Mouse (Mus musculus): ENCODE results near the gene Btg4. TPM values are rescaled to one million over a fixed set of nuclear protein-coding genes. Genes with fewer than 3 reads are reported as not detected.

Btg4 gene
- polyA plus RNA-seq, 1 experiment from 2014 or later: not detected

DNA sequence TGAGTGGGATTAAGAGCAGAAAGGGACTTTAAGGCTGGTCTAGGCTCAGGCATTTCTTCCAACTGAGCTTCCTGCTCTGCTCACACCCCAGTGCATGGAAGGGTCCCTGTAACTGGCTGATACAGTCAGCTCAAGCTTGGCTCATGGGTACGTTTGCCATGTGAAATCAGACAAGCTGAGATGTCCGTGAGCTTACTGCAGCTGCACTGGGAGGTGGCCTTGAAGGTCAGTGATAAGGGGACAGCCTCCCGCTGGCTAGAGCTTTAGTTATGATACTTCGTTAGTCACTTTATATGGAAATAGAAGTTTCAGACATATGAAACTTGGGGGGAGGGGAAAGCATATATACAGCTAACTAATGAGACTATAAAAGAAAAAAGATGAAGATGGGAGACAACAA is 10.1 kb downstream of the Btg4 start:
- WGBS (ENCODE audit: insufficient replicate concordance): 43% methylated on average over 4 of the region's 4 CpGs
- Histone ChIP-seq H3K4me1 (ENCODE audit: control insufficient read depth, insufficient read depth, low read length) (peaks cover 15% of the 10 kb centered on the region), H3K4me3 (ENCODE audit: low read depth, low read length) (no peak overlapping the region), H3K27me3 (ENCODE audit: control insufficient read depth, insufficient read depth, low read length) (0 out of 2 replicates have a peak, but pooled peaks cover 2% of the 10 kb centered on the region), H3K36me3 (ENCODE audit: control insufficient read depth, insufficient read depth, low read length) (no peaks in the 10 kb centered on the region), H3K4me2 (no peak overlapping the region), H3K27ac (ENCODE audit: low read depth, low read length) (no peak overlapping the region), H3K9ac (ENCODE audit: low read depth, low read length) (no peak overlapping the region), H3K9me3 (replicated peaks; ENCODE audit: control insufficient read depth, low read length) (no peaks in the 10 kb centered on the region)
- ATAC-seq (replicated peaks; ENCODE audit: insufficient number of reproducible peaks, low FRiP score, low TSS enrichment): no peak

DNA sequence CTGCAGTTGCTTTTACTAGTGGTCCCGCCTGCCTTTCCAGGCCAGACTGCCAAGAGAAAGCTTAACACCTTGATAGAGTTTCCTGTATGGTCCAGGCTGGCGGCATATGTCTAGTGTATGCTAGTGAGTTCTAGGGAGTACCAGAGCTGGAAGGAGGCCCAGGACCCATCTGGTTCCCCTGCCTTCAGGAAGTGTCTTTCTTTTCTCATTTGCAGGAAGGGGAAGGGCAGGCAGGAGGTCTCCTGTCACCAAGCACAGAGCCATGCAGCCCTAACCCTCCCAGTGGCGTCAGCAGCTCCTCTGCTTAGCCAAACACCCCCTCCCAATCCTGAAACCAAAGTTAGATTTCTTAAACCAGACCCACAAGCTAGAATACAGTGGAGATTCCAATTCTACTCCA is 15.1 kb downstream of the Btg4 start:
- Histone ChIP-seq H3K4me2 (peak overlapping the region; percentile 83), H3K36me3 (ENCODE audit: control insufficient read depth, insufficient read depth, low read length) (no peaks in the 10 kb centered on the region), H3K9ac (ENCODE audit: low read depth, low read length) (no peak overlapping the region), H3K9me3 (replicated peaks; ENCODE audit: control insufficient read depth, low read length) (no peaks in the 10 kb centered on the region), H3K27ac (ENCODE audit: low read depth, low read length) (no peak overlapping the region), H3K4me1 (ENCODE audit: control insufficient read depth, insufficient read depth, low read length) (peaks cover 9% of the 10 kb centered on the region; the same call in 1 of the 2 replicates), H3K27me3 (ENCODE audit: control insufficient read depth, insufficient read depth, low read length) (0 out of 2 replicates have a peak, but pooled peaks cover 3% of the 10 kb centered on the region), H3K4me3 (ENCODE audit: low read depth, low read length) (peak overlapping the region; percentile 56)
- WGBS (ENCODE audit: insufficient replicate concordance): 19% methylated on average over 3 of the region's 3 CpGs
- ATAC-seq (replicated peaks; ENCODE audit: insufficient number of reproducible peaks, low FRiP score, low TSS enrichment): peak; percentile 48; the same call in 1 of the 2 replicates

DNA sequence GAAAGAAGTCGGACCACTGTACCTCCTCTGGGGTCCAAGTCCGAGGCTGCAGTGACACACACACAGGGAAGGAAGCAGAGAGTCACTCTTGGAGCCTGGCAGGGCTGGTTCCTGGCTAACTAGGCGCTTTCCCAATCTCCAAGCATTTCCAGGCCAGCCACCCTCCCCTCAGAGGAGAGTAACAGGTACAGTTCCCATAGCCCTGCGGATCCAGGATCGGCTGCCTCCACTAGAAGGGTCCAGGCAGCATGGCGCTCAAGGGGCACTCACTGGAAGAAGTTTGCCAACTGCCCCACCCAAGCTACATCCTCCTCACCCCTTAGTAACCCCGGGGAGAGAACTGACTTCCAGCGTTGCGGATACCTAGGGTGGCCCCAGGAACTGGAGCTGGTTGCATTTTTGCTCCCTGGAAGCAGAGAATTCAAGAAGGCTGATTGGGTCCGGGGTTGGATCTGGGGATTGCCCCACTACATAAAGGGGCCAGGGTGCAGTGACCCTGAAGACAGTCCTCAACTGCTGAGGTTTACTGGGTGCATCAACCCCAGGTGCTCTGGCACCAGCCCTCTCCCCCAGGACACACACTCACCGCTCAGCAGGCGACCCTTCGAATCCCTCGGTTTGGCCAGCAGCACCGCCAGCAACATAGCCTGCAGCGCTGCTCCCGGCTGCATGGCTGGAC is 15.7 kb downstream of the Btg4 start:
- H3K4me1 ChIP-seq (ENCODE audit: control insufficient read depth, insufficient read depth, low read length): peaks cover 9% of the 10 kb centered on the region; the same call in 1 of the 2 replicates
- 1% methylated on average over 17 of the region's 17 CpGs for WGBS (ENCODE audit: insufficient replicate concordance)
- H3K9me3 ChIP-seq (replicated peaks; ENCODE audit: control insufficient read depth, low read length): no peaks in the 10 kb centered on the region
- H3K4me3 ChIP-seq (ENCODE audit: low read depth, low read length): peak overlapping the region; percentile 56
- peak; percentile 40 for ATAC-seq (replicated peaks; ENCODE audit: insufficient number of reproducible peaks, low FRiP score, low TSS enrichment)
- H3K27ac ChIP-seq (ENCODE audit: low read depth, low read length): 0 out of 2 replicates have a peak overlapping the region, but pooled peaks have one; percentile 7
- H3K36me3 ChIP-seq (ENCODE audit: control insufficient read depth, insufficient read depth, low read length): no peaks in the 10 kb centered on the region
- H3K4me2 ChIP-seq: peak overlapping the region; percentile 83
- peak overlapping the region; percentile 54 for H3K9ac ChIP-seq (ENCODE audit: low read depth, low read length)
- H3K27me3 ChIP-seq (ENCODE audit: control insufficient read depth, insufficient read depth, low read length): 0 out of 2 replicates have a peak, but pooled peaks cover 3% of the 10 kb centered on the region

DNA sequence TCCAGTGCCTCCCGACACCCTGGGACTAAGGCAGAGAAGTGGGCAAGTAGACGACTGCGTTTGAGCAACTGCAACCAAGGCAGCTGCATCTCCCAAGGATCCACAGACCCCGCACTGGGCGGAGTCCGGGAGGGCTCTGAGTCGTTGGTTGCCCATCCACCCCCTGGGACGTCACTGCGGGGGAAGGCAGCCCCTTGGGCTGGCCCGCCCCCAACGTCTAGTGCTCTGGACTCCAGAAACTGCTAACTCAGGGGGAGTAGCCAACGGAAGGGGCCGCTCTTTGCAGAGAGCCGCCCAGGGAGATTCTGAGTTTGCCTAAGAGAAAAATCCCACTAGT is 16.2 kb downstream of the Btg4 start, which contains the start of gene Layn:
TSS of gene Layn (minus strand) at position 116 of the 337 bp plus-strand sequence.
- Histone ChIP-seq H3K4me1 (ENCODE audit: control insufficient read depth, insufficient read depth, low read length) (peaks cover 9% of the 10 kb centered on the region; the same call in 1 of the 2 replicates), H3K27ac (ENCODE audit: low read depth, low read length) (peak within 1 kb of the TSS; percentile 18; the same call in 1 of the 2 replicates), H3K4me3 (ENCODE audit: low read depth, low read length) (peak within 1 kb of the TSS; percentile 56), H3K4me2 (peak within 1 kb of the TSS; percentile 83), H3K27me3 (ENCODE audit: control insufficient read depth, insufficient read depth, low read length) (0 out of 2 replicates have a peak, but pooled peaks cover 3% of the 10 kb centered on the region), H3K9ac (ENCODE audit: low read depth, low read length) (peak within 1 kb of the TSS; percentile 54), H3K9me3 (replicated peaks; ENCODE audit: control insufficient read depth, low read length) (no peaks in the 10 kb centered on the region), H3K36me3 (ENCODE audit: control insufficient read depth, insufficient read depth, low read length) (no peaks in the 10 kb centered on the region)
- WGBS (ENCODE audit: insufficient replicate concordance): 0% methylated on average over 14 of the region's 14 CpGs
- peak; percentile 91; the same call in 1 of the 2 replicates for ATAC-seq (replicated peaks; ENCODE audit: insufficient number of reproducible peaks, low FRiP score, low TSS enrichment)

DNA sequence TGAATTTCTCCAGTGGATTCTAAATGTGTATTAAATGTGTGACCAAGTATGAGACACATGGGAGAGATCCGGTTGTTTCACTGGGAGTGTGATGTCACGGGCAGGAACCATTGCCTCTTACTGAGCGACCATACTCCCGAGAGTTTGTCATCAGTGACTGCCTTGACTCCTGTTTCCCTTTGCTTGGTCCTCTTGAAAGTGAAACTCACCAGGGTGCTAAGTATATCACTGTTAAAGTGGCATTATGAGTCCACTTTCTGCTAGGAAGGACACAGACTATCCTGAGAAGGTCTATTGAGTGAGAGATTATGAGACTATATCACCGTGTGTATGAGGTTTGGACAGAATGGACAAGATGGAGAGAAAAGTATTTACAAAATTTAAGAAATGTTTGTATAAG is 20.9 kb downstream of the Btg4 start:
- Histone ChIP-seq H3K4me2 (no peak overlapping the region), H3K9ac (ENCODE audit: low read depth, low read length) (no peak overlapping the region), H3K27ac (ENCODE audit: low read depth, low read length) (no peak overlapping the region), H3K4me1 (ENCODE audit: control insufficient read depth, insufficient read depth, low read length) (peaks cover 5% of the 10 kb centered on the region; the same call in 1 of the 2 replicates), H3K36me3 (ENCODE audit: control insufficient read depth, insufficient read depth, low read length) (no peaks in the 10 kb centered on the region), H3K27me3 (ENCODE audit: control insufficient read depth, insufficient read depth, low read length) (no peaks in the 10 kb centered on the region), H3K9me3 (replicated peaks; ENCODE audit: control insufficient read depth, low read length) (no peaks in the 10 kb centered on the region), H3K4me3 (ENCODE audit: low read depth, low read length) (no peak overlapping the region)
- ATAC-seq (replicated peaks; ENCODE audit: insufficient number of reproducible peaks, low FRiP score, low TSS enrichment): no peak
- 80% methylated on average over 5 of the region's 5 CpGs for WGBS (ENCODE audit: insufficient replicate concordance)

DNA sequence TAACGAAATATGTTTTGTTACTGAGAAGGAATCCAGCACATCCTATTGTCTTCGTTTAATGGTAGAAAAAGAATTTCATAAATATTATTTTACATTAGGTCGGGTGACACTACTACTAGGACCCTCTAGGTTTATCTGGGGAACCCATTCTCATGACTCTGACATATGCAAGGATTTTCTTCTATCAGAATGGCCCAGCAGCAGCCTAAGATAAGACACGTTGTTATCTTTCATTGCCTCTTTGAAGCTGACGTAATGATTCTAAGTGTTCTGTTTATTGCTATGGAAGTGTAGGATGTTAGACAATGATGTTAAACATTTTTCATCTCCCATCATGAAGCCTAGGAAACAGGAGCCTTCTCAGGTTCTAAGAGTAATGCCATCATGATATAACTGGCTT is 33.0 kb downstream of the Btg4 start:
- Histone ChIP-seq H3K27me3 (ENCODE audit: control insufficient read depth, insufficient read depth, low read length) (no peaks in the 10 kb centered on the region), H3K4me2 (no peak overlapping the region), H3K4me3 (ENCODE audit: low read depth, low read length) (no peak overlapping the region), H3K27ac (ENCODE audit: low read depth, low read length) (no peak overlapping the region), H3K9ac (ENCODE audit: low read depth, low read length) (no peak overlapping the region), H3K9me3 (replicated peaks; ENCODE audit: control insufficient read depth, low read length) (no peaks in the 10 kb centered on the region), H3K4me1 (ENCODE audit: control insufficient read depth, insufficient read depth, low read length) (no peaks in the 10 kb centered on the region), H3K36me3 (ENCODE audit: control insufficient read depth, insufficient read depth, low read length) (no peaks in the 10 kb centered on the region)
- ATAC-seq (replicated peaks; ENCODE audit: insufficient number of reproducible peaks, low FRiP score, low TSS enrichment): no peak
- 36% methylated on average over 5 of the region's 5 CpGs for WGBS (ENCODE audit: insufficient replicate concordance)

DNA sequence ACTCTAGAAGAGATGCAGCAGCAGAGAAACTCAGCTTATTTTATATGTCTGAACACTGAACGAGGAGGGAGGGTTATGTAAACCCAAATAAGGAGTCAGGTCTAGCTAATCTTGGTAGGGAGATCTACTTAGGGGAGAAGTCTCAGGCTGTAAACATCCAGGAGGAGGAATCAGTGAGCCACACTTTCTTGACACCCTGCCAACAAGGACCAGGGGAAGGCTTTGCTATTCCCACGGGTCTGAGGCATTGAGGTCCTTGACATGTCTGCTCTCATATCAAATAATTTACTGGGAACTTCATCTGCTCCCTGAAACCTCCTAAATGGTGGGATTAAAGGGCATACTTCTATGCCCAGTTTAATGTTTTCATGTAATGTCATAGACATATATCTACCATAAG is 35.6 kb downstream of the Btg4 start:
- H3K4me3 ChIP-seq (ENCODE audit: low read depth, low read length): no peak overlapping the region
- no peaks in the 10 kb centered on the region for H3K9me3 ChIP-seq (replicated peaks; ENCODE audit: control insufficient read depth, low read length)
- WGBS (ENCODE audit: insufficient replicate concordance): 48% methylated on average over 2 of the region's 2 CpGs
- H3K27me3 ChIP-seq (ENCODE audit: control insufficient read depth, insufficient read depth, low read length): no peaks in the 10 kb centered on the region
- H3K27ac ChIP-seq (ENCODE audit: low read depth, low read length): no peak overlapping the region
- H3K4me1 ChIP-seq (ENCODE audit: control insufficient read depth, insufficient read depth, low read length): no peaks in the 10 kb centered on the region
- ATAC-seq (replicated peaks; ENCODE audit: insufficient number of reproducible peaks, low FRiP score, low TSS enrichment): no peak
- H3K4me2 ChIP-seq: no peak overlapping the region
- H3K9ac ChIP-seq (ENCODE audit: low read depth, low read length): no peak overlapping the region
- no peaks in the 10 kb centered on the region for H3K36me3 ChIP-seq (ENCODE audit: control insufficient read depth, insufficient read depth, low read length)

DNA sequence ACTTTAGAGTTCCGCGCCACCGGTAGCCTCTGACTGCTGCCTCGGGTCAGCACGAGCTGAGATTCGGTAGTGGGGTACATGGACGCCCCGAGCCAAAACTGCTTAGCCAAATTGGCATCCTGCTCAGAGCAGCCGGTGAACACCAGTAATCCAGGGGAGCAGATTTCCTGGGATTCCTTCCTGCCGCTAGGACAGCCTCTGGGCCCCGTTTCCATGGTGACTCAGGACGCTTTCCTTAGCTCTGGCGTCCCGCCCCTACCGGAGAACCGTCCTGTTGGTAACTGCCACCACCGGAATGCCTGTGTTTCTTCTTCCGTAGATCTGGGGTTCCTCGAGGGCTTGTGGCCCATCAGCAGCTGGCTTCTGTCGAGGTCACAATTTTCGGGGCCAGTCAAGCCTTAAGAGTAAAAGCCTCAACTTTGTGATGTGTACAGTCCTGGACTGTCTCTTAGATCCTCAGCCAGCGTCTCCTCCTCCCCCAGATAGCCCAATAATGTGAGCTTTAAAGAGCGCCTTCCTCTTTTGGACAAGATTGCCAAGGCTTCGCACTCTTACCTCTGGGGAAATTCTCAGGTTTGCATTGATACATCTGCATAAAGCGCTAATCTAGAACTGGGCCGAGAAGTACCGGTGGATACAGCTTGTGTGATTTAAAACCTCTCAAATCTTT is 41.2 kb downstream of the Btg4 start, which contains the start of gene 4833427G06Rik:
TSS of gene 4833427G06Rik (minus strand) at position 323 of the 670 bp plus-strand sequence.
- Histone ChIP-seq H3K36me3 (ENCODE audit: control insufficient read depth, insufficient read depth, low read length) (no peaks in the 10 kb centered on the region), H3K9ac (ENCODE audit: low read depth, low read length) (0 out of 2 replicates have a peak within 1 kb of the TSS, but pooled peaks have one; percentile 6), H3K4me3 (ENCODE audit: low read depth, low read length) (peak within 1 kb of the TSS; percentile 32), H3K9me3 (replicated peaks; ENCODE audit: control insufficient read depth, low read length) (no peaks in the 10 kb centered on the region), H3K27me3 (ENCODE audit: control insufficient read depth, insufficient read depth, low read length) (no peaks in the 10 kb centered on the region), H3K4me2 (peak within 1 kb of the TSS; percentile 100), H3K4me1 (ENCODE audit: control insufficient read depth, insufficient read depth, low read length) (peaks cover 7% of the 10 kb centered on the region; the same call in 1 of the 2 replicates), H3K27ac (ENCODE audit: low read depth, low read length) (no peak within 1 kb of the TSS)
- WGBS (ENCODE audit: insufficient replicate concordance): 10% methylated on average over 27 of the region's 27 CpGs
- ATAC-seq (replicated peaks; ENCODE audit: insufficient number of reproducible peaks, low FRiP score, low TSS enrichment): peak; percentile 39; the same call in 1 of the 2 replicates

All from heart, embryonic 11.5 days (tissue).